Mouse (Mus musculus) stomach, embryonic 16.5 days (tissue): ENCODE measurements around the gene Atp8b5. TPM values are rescaled to one million over a fixed set of nuclear protein-coding genes. Genes with fewer than 3 reads are reported as not detected.

Source experiments
- ATAC-seq: fragments of 200-750 bp; cut with Nextera tagmentation; 2 replicates; pipeline ENCODE4 v1.8.0; 2017; ENCODE audit warnings: moderate number of reproducible peaks, moderate TSS enrichment; ENCODE audit not compliant: insufficient read depth, low FRiP score
- H3K27ac ChIP-seq: fragments of 300-500 bp; sonication (generic); 2 replicates; pipeline ENCODE4 v1.5.1; 2014; ENCODE audit warnings: low read length
- H3K27me3 ChIP-seq: fragments of 300-500 bp; sonication (generic); 2 replicates; pipeline ENCODE4 v1.6.1; 2014; ENCODE audit warnings: low read length, control low read depth, mixed read lengths; ENCODE audit not compliant: control insufficient read depth, insufficient read depth
- H3K36me3 ChIP-seq: fragments of 300-500 bp; sonication (generic); 2 replicates; pipeline ENCODE4 v1.6.1; 2014; ENCODE audit warnings: low read length; ENCODE audit not compliant: control insufficient read depth, insufficient read depth
- H3K4me1 ChIP-seq: fragments of 300-500 bp; sonication (generic); 2 replicates; pipeline ENCODE4 v1.6.1; 2014; ENCODE audit warnings: low read length, control low read depth, mixed read lengths; ENCODE audit not compliant: control insufficient read depth, insufficient read depth
- H3K4me2 ChIP-seq: fragments of 300-500 bp; sonication (generic); 2 replicates; pipeline ENCODE4 v1.6.1; 2014; ENCODE audit warnings: low read depth, low read length, mixed read lengths
- H3K4me3 ChIP-seq: fragments of 300-500 bp; sonication (generic); replicated peaks from 2 replicates; pipeline ENCODE4 v1.5.1; 2014; ENCODE audit warnings: mild to moderate bottlenecking, low read length
- H3K9ac ChIP-seq: fragments of 300-500 bp; sonication (generic); 2 replicates; pipeline ENCODE4 v1.6.1; 2014; ENCODE audit warnings: low read length
- H3K9me3 ChIP-seq: fragments of 300-500 bp; sonication (generic); replicated peaks from 2 replicates; pipeline ENCODE4 v1.6.1; 2016; ENCODE audit warnings: low read length, control low read depth; ENCODE audit not compliant: control insufficient read depth
- WGBS: fragments of 180-500 bp; shearing (Covaris S2); extraction: QIAGEN DNeasy Blood & Tissue Kit; methylation state at CpG from one replicate; pipeline ENCODE4 v1.1.7; 2014; 5-methylcytosine and 5-hydroxymethylcytosine counted together
- polyA plus RNA-seq: library from polyadenylated mRNA; unstranded; fragments of >200 nt; fragmentation: Nextera tagmentation; extraction: Ambion mirVana; gene quantifications from 2 replicates; pipeline ENCODE4 v1.2.1, GENCODE M21; 2015

Atp8b5 gene
- polyA plus RNA-seq, 1 experiment from 2014 or later, result 0.19 TPM

GRCm38 (mm10) chr4:43248026-43248425 is 18.9 kb upstream of the Atp8b5 start:
- H3K9me3 ChIP-seq, result no peaks in the 10 kb centered on the region
- no peak overlapping the region for H3K27ac ChIP-seq
- H3K4me1 ChIP-seq, result no peaks in the 10 kb centered on the region
- no peak overlapping the region for H3K4me2 ChIP-seq
- H3K4me3 ChIP-seq, result no peak overlapping the region
- no peaks in the 10 kb centered on the region for H3K27me3 ChIP-seq
- WGBS, result 75% methylated on average over 7 of the region's 7 CpGs
- H3K9ac ChIP-seq, result no peak overlapping the region
- H3K36me3 ChIP-seq, result no peaks in the 10 kb centered on the region
- no peak for ATAC-seq

GRCm38 (mm10) chr4:43248909-43249308 is 18.1 kb upstream of the Atp8b5 start:
- ATAC-seq, result no peak
- Histone ChIP-seq H3K27me3 (no peaks in the 10 kb centered on the region), H3K27ac (no peak overlapping the region), H3K9ac (no peak overlapping the region), H3K9me3 (no peaks in the 10 kb centered on the region), H3K4me2 (no peak overlapping the region), H3K36me3 (no peaks in the 10 kb centered on the region), H3K4me1 (no peaks in the 10 kb centered on the region), H3K4me3 (no peak overlapping the region)
- WGBS, result 78% methylated on average over 2 of the region's 2 CpGs

DNA sequence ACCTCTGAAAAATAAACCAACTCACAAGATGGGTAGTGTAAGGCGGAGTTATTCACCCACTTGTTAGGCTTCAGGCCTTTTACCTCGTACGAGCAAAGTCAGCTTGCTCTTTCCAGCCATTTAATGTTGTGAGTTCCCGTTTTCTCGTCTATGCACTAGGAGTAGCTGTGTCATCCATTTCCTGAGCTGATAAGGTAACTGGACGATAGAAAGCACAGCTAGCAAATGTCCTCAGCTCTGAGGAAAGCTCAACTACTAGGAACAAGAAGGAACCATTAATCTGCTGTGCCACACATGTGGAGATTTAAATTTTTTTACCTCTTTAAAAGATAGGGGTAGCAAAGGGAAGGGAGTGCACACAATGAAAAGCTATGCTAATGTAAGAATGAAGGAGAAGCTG is 15.7 kb upstream of the Atp8b5 start:
- 61% methylated on average over 6 of the region's 6 CpGs for WGBS
- no peaks in the 10 kb centered on the region for H3K4me1 ChIP-seq
- ATAC-seq, result no peak

GRCm38 (mm10) chr4:43257040-43257439 is 9.9 kb upstream of the Atp8b5 start:
- Histone ChIP-seq H3K36me3 (0 out of 2 replicates have a peak, but pooled peaks cover 4% of the 10 kb centered on the region), H3K4me3 (no peak overlapping the region), H3K27ac (no peak overlapping the region), H3K4me2 (no peak overlapping the region), H3K27me3 (no peaks in the 10 kb centered on the region), H3K9me3 (no peaks in the 10 kb centered on the region), H3K9ac (no peak overlapping the region), H3K4me1 (peaks cover 4% of the 10 kb centered on the region)
- WGBS, result 95% methylated on average over 2 of the region's 2 CpGs
- no peak for ATAC-seq

More for the DNA sequence above, 15.7 kb upstream of the Atp8b5 start:
- H3K27ac ChIP-seq, result no peak overlapping the region
- 0 out of 2 replicates have a peak, but pooled peaks cover 4% of the 10 kb centered on the region for H3K36me3 ChIP-seq
- H3K27me3 ChIP-seq, result no peaks in the 10 kb centered on the region
- no peak overlapping the region for H3K9ac ChIP-seq
- no peak overlapping the region for H3K4me2 ChIP-seq
- no peaks in the 10 kb centered on the region for H3K9me3 ChIP-seq
- no peak overlapping the region for H3K4me3 ChIP-seq

- Histone ChIP-seq H3K36me3 (0 out of 2 replicates have a peak, but pooled peaks cover 4% of the 10 kb centered on the region), H3K4me2 (no peak overlapping the region)
- WGBS, result 90% methylated on average over 4 of the region's 4 CpGs
Observed at GRCm38 (mm10) chr4:43258556-43258955, 8.4 kb upstream of the Atp8b5 start.

GRCm38 (mm10) chr4:43259435-43259834 is 7.5 kb upstream of the Atp8b5 start:
- Histone ChIP-seq H3K27me3 (no peaks in the 10 kb centered on the region), H3K9ac (no peak overlapping the region), H3K4me3 (no peak overlapping the region), H3K9me3 (no peaks in the 10 kb centered on the region), H3K36me3 (0 out of 2 replicates have a peak, but pooled peaks cover 4% of the 10 kb centered on the region), H3K4me2 (no peak overlapping the region), H3K27ac (no peak overlapping the region), H3K4me1 (peaks cover 4% of the 10 kb centered on the region)
- peak; percentile 44; the same call in 1 of the 2 replicates for ATAC-seq
- WGBS, result 55% methylated on average over 3 of the region's 3 CpGs

More at GRCm38 (mm10) chr4:43258556-43258955, 8.4 kb upstream of the Atp8b5 start:
- no peaks in the 10 kb centered on the region for H3K9me3 ChIP-seq
- H3K4me3 ChIP-seq, result no peak overlapping the region
- ATAC-seq, result no peak
- peaks cover 4% of the 10 kb centered on the region for H3K4me1 ChIP-seq
- H3K9ac ChIP-seq, result no peak overlapping the region
- H3K27ac ChIP-seq, result no peak overlapping the region
- no peaks in the 10 kb centered on the region for H3K27me3 ChIP-seq

DNA sequence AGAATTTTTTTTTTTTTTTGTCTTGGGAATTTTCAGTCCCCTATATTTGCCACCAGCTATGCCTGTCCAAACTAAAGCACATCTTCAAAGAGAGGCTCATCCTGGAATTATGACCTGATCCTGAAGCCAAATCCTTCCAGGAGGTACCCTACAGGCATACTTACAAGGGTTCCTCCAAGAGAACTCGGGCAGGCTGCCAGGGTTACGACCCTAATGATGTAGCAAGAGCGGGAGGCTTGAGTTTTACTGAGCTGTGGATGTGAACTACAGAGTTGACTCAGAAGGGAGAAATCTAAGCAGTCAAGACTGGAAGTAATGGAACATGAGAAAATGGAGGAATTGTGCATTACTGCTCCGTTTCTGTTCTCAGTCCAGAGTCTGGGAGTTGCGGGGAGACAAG is 6.9 kb upstream of the Atp8b5 start:
- peaks cover 4% of the 10 kb centered on the region for H3K4me1 ChIP-seq
- H3K27me3 ChIP-seq, result no peaks in the 10 kb centered on the region
- no peak overlapping the region for H3K4me2 ChIP-seq
- H3K9ac ChIP-seq, result no peak overlapping the region
- WGBS, result 54% methylated on average over 5 of the region's 5 CpGs
- H3K36me3 ChIP-seq, result 0 out of 2 replicates have a peak, but pooled peaks cover 4% of the 10 kb centered on the region
- no peak overlapping the region for H3K27ac ChIP-seq
- H3K9me3 ChIP-seq, result no peaks in the 10 kb centered on the region
- H3K4me3 ChIP-seq, result no peak overlapping the region
- ATAC-seq, result no peak

- Histone ChIP-seq H3K27me3 (no peaks in the 10 kb centered on the region), H3K9me3 (no peaks in the 10 kb centered on the region), H3K27ac (no peak overlapping the region), H3K9ac (no peak overlapping the region), H3K4me1 (peaks cover 4% of the 10 kb centered on the region), H3K4me2 (no peak overlapping the region), H3K36me3 (no peaks in the 10 kb centered on the region), H3K4me3 (no peak overlapping the region)
- ATAC-seq, result no peak
- 89% methylated on average over 6 of the region's 6 CpGs for WGBS
Observed at GRCm38 (mm10) chr4:43262821-43263220, 4.1 kb upstream of the Atp8b5 start.

GRCm38 (mm10) chr4:43266146-43266545 is 813 bp upstream of the Atp8b5 start:
- Histone ChIP-seq H3K4me1 (no peaks in the 10 kb centered on the region), H3K4me3 (no peak overlapping the region), H3K27me3 (no peaks in the 10 kb centered on the region), H3K36me3 (no peaks in the 10 kb centered on the region), H3K9ac (no peak overlapping the region), H3K27ac (no peak overlapping the region), H3K4me2 (no peak overlapping the region), H3K9me3 (no peaks in the 10 kb centered on the region)
- ATAC-seq, result no peak
- WGBS, result 47% methylated on average over 2 of the region's 2 CpGs
